Mouse (Mus musculus) T-cell, adult 2 months (primary cell): Measurements from ENCODE around the gene Dnajb5.

Experiments
- DNase-seq: peaks from one replicate; pipeline ENCODE4 v3.0.0; 2022; ENCODE audit warnings: low spot score

Dnajb5 gene

DNA sequence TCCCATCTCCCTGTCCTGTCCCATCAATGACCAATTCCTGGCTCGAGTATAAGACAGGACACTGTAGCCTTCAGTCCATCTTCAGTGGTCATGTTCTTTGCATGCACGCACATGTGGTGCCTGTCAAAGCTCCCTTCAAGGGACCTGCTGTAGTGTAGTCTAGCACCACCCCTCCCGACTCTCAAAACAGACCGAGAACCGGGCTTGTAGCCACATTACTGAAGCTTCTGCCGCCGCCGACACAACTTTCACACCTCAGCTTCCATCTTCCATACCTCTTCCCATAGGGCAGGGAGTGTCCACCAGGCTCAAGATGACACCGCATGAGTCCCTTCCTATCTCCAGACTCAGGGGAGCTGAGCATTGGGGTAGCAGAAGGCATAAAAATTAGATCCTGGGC, 5.4 kb upstream of the Dnajb5 start:
- no peak for DNase-seq

DNA sequence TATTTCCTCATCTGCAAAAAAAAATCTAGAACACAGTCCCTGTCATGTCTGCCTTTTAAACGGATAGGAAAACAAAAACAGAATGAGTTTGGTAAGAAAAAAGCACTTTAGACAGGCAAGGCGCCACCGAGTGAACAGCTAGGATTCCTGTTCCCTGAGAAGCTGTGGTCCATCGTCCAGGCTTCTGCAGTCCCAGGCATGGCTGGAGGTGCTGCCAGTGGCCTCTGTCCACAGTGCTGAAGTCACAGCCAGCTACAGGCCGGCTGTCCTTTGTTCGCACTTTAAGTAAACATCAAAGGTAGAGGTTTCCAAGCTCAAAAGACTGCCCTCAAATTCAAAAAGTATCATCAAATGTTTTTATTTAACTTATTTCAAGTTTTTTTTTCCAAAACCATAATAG, 4.6 kb upstream of the Dnajb5 start:
- no peak for DNase-seq

DNA sequence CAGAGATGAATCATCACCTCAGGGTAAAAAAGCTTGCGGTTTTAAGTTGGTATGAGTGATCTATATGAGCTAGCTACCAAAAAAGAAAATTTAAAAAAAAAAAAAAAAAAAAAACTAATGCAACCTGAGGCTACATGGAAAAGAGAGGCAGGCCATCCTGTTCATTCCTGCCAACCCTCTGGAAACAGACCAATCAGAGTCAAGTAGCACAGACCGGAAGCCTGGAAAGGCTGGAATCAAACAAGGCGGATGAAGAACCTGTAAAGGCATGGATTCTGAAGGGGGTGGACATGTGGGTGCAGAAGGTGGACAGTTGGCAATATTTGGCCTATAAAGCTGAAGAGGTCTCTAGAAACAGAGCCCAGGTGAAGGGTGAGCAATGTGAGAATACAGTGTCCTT, 4.2 kb upstream of the Dnajb5 start:
- no peak for DNase-seq

DNA sequence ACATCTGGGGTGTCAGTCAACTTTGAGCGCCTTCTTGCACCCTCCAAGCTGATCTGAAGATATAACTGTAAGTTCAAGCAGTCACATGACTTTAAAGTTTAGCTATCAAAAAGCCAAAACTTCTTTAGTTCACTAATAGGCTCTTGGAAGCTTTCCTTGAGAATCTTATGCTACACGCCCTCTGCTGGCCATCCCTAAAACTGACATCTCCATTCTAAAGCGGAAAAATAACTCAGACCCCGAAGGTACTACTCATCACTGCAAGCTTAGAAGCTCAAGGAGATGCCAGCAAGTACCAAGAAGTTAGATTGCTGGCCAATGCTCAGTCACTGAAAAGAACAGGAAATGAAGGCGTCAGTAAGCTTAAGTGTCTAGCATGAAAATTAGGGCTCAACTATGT, 3.7 kb upstream of the Dnajb5 start:
- peak; percentile 33 for DNase-seq

DNA sequence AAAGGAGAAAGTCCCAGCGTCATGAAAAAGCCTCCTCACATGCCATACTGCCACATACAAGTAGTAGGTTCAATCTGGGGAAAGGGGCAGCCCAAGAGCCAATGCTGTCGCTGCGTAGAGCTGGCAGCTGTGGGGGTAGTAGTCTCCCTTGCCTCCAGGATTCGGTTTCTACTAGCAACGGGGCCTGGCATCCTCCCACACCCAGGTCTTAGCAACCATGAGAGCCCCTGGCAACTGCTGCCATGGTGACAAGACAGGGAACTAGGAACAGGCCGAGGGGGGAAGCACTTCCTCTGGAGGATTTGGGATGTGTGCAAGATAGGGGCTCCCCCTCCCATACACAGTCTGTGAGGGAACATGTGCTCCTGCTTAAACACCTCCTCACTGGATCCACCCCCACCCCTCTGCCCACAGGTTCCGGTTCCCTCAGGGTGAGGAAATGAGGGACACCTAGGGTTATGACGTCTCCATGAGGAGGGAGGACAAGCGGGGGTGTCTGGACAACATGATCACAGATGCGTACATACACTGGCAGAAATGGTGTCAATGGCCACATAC, 2.8 kb upstream of the Dnajb5 start:
- DNase-seq = no peak

DNA sequence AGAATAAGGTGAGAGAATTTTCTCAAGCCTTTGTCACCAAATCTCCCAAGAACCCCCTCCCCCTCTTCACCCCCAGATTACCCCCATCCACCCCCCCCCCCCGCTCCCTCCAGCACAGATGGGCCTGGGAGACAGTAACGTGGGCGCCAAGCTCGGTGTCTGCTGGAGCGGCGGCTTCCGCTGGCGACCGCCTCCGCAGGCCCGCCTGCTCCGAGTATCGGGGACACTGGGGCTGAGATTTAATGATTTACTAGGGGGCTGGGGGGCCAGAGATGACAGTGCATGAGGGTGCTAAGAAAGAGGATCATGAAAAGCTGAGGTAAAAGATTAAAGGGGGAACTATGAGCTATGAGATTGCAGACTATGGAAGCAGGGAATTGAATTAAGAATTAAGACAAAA, 1.1 kb upstream of the Dnajb5 start:
- DNase-seq = no peak

DNA sequence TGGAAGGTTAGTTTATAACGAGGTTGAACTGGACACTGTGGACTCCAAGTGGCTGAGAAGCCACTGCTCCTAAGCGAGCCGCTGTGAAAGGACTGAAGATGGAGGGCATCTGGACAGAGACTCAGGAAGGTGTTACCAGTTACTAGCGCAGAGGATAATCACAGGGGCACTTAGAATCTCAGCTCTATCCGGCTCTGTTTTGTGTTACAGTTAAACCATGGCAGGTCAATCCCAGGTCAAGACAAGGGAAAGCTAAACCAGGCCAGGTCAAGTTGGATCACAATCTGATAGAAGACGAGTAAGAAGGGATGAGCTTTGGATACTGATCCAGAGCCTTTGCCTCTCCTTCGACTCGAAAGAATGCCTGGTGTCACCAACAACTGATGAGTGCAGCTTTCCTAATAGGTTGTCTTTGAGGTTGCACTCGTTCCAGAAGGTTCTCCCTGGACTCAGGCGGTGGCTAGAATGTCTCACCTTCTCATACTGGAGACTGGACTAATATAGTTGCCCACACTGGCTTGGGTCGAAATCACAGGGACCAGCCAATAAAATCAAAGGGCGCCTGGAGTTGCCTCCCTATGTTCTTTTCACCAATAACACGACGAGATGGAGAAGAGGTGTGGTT, 451 bp upstream of the Dnajb5 start:
- DNase-seq = no peak

DNA sequence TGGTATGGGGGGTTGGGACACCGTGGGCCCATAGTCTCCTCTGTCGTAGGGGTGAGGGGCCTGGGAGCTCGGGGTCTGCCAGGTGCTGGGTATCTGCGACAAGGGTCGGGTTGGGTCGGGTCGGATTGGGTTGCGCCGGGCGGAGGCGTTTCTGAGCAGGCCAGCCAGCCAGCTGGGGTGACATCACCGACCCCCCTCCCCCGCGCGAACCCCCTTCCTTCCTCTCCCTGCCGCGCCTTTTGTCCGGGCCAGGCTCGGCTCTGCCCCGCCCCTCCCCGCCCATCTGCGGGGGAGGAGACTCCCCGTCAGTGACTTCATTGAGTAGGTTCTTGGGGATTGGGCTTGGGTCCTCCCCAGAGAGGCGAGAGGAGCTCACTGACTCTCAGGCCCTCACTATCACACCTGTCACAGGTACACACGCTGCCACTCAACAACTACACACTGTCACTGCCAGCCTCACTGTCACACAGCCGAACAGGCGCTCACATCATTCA, 498 bp downstream of the Dnajb5 start:
- peak; percentile 88 for DNase-seq

DNA sequence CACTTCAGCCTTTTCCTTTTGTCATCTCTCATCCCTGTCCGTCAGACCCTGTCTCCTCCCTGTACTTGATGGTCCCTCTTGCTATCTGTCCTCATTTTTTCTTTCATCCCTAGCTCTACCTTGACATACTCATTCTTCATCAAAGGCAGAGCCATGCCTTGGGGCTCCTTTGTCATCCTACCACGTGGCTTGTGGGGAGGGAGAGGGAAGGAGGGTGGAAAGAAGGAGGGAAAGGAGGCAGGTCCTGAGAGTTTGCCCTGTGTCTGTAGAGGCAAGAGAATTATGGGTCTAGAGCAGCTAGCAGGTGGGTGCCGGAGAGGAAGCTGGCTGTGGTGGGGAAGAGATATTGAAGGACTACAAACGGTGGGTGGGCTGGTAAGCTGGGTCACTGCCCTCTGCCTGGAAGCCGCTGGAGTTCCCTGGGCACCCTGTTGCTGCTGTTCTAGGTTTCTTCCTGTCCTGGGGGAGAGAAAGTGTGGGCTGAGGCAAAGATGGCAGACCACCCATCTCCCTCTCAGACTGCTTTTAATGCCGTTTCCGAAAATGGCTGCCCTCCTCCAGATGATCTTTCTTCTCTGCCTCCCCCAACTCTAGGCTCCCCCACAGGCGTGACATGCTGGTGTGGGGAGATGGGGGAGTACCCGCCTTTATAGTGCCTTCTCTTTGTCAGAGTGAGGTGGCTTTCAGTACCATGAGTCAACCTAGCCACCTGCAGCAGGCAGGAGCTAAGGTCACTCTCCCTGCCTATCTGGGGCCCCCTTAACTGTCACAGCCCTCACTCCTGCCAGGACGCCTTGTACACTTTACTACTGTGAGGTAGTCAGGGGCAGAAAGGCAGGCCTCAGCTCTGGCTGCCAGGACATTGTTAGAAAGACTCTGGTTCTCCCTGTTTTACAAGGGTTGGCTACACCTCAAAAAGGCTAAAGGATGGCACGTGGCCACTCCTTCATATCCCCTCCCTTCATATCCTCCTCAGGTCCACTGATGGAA, 1.9 kb downstream of the Dnajb5 start:
- no peak for DNase-seq

DNA sequence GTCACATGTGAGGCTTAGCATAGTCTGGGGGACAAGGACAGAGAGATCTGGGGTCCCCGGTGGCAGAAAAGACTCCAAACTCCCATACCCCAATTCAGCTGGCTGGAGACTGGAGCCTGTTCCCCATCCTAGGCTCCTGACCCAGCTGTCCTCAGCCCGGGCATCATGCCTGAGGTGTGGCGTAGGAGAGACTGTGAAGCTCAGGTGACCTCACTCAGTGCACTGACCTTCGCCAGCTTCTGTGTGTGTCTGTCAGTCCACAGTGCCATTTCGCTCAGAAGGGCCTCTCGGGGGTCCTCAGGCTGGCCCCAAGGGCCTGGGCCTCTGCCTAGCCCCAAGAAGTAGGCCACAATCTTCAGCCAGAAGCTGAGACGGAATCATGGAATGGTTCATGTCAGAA, 2.9 kb downstream of the Dnajb5 start:
- DNase-seq = no peak

DNA sequence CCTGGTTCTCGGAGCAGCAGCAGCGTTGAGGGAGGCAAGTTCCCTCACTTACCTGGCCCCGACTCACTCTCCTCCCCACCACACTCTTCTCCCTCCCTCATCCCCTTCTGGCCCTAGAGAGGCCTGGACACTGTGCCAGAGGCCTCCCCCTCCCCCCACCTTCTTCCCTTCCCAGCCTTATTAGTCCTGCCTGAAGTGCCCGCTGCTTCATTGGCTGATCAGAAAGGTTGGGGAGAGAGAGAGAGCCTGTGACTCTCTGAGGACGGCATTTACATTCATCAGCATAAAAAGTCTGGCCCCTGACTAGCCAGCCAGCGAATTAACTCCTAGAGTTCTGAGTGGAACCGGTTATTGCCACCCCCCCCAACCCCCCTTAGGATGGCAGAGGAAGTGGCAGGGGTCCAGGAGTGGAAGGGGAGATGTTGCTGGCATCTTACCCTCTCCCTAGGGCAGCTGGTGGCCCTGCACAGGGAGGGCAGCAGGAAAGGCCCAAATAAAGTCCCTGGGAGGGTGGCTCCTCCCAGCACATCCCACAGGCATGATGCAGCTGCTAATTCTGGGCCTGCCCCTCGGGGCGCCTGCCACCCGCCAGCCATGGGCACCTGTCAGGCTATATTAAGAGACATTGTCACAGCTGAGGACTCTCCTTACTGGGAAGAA, 4.0 kb downstream of the Dnajb5 start:
- no peak for DNase-seq

DNA sequence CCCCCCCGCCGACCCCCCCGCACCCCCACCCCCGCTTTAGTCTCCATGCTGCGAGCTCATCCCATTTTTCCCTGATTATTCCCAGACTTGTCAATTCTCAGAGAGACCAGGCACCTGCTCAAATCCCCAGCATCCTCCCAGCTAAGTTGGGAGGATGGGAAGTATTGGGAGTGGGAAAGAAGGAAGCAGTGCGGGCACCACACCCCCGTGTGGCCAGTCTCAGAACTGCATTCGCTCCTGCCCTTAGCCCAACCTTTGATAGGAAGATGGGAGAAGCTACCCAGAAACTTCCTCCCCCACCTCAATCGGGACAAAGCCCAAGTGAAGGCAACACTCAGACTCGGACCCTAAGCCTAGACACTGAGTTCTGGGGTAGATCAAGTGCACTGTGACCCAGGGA, 4.7 kb downstream of the Dnajb5 start:
- no peak for DNase-seq

DNA sequence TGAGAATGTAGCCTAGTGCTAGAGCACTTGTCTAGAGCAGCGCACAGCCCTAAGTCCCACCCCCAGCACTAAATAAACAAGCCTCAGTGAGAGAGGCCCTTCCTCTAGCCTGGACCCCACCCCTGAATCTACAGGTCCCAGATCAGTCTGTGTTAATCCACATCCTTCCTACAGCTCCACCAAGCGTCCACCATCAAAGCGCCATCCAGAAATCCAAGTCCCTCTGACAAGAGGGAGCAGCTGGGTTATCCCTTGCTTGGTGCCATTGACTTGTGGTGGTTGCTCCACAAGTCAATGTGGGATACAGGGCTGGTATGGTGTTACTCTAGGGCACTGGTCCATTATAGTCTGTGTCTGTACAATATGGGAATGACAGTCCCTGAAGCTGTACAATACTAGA, 5.6 kb downstream of the Dnajb5 start:
- no peak for DNase-seq

DNA sequence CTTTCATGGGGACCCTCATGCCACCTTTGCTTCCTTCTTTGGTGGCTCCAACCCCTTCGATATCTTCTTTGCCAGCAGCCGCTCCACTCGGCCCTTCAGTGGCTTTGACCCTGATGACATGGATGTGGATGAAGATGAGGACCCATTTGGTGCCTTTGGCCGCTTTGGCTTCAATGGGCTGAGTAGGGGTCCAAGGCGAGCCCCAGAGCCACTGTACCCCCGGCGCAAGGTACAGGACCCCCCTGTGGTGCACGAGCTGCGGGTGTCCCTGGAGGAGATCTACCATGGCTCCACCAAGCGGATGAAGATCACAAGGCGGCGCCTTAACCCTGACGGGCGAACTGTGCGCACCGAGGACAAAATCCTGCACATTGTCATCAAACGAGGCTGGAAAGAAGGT, 7.0 kb downstream of the Dnajb5 start:
- no peak for DNase-seq

DNA sequence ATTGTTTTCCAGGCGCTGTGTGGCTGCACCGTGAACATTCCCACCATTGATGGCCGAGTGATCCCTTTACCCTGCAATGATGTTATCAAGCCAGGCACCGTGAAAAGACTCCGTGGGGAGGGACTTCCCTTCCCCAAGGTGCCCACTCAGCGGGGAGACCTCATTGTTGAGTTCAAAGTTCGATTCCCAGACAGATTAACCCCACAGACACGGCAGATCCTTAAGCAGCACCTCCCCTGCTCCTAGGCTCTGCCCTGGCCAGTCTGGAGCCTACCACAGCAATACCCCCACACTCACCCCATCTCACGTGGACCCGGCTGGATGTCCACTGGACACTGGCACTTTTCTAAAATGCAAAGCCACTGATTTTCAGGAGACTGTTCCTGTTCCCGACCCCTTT, 7.7 kb downstream of the Dnajb5 start:
- no peak for DNase-seq

DNA sequence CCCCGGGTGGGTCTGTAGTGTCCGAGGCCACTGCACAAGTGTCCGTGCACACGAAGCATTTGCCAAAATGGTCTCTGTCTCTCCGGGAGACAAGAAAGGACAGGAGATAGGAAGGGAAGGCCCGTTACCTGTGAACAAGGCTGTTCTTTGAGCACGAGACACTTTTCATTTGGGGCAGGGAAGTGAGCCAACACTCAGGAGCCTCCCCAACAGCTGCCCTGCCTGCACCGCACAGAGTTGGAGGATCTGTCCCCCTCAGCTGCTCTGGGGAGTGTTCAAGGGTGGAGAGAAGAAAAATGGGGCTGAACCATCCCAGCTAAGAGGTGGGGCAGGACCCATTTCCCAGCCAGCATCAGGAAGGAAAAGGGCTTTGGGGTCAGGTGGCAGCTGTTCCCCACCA, 8.4 kb downstream of the Dnajb5 start:
- DNase-seq = no peak

DNA sequence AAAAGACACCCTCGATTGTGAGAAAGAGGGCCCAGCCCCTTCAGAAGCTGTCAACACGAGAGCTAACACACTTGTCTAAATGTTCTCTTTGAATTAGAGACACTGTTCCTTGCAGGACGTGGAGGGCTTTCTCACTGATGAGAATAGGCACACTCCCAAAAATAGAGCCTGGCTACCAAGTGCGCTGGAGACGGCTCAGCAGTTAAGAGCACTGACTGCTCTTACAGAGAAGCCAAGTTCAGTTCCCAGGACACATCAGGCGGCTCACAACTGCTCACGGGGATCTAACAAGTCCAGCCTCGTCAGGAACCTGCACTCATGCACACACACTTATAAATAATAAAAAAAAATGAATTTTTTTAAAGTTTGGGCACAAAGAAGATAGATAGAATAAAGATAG, 9.3 kb downstream of the Dnajb5 start:
- DNase-seq = no peak

DNA sequence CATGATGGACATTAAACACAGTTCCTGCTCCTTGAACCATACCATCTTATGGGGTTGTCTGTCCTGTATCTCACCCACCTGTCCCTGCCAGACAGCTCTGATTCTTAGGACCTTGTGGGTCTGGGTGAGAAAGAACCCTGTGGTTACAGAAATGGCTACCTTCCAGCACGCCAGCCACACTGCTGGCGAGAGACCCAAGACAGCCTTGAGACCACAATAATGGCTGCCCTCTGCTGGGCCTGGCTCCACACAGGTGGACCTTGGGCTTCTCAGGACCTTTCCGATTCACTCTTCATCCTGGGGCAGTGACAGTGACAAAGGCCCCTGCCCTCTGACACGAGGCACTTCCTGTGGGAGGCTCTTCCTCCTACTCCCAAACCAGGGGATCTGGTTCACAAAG, 9.8 kb downstream of the Dnajb5 start:
- no peak for DNase-seq

DNA sequence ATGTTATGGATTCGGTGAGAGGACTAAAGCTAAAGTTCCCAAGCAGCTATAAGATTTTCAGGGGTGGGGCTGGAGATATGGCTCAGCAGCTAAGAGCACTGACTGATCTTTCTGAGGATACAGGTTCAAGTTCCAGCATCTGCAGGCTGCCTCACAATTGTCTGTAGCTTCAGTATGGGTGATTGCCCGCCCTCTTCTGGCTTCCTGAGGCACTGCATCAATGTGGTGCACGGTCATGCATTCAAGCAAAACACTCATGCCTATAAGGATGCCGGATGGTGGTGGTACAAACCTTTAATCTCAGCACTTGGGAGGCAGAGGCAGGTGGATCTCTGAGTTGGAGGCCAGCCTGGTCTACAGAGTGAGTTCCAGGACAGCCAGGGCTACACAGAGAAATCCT, 12.0 kb downstream of the Dnajb5 start:
- peak; percentile 60 for DNase-seq

DNA sequence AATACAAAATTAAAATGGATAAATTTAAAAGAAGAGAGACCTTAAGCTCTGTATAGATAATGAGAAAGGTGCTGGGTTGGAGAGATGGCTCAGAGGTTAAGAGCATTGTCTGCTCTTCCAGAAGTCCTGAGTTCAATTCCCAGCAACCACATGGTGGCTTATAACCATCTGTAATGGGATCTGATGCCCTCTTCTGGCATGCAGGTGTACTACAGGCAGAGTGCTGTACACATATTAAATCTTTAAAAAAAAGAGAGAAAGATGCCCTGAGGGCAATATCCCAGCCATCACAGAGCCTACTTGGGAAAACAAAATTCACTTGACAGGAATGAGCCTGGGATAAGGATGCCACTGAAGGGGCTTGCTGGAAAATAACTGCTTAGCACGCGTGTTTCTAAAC, 13.9 kb downstream of the Dnajb5 start:
- DNase-seq = no peak

DNA sequence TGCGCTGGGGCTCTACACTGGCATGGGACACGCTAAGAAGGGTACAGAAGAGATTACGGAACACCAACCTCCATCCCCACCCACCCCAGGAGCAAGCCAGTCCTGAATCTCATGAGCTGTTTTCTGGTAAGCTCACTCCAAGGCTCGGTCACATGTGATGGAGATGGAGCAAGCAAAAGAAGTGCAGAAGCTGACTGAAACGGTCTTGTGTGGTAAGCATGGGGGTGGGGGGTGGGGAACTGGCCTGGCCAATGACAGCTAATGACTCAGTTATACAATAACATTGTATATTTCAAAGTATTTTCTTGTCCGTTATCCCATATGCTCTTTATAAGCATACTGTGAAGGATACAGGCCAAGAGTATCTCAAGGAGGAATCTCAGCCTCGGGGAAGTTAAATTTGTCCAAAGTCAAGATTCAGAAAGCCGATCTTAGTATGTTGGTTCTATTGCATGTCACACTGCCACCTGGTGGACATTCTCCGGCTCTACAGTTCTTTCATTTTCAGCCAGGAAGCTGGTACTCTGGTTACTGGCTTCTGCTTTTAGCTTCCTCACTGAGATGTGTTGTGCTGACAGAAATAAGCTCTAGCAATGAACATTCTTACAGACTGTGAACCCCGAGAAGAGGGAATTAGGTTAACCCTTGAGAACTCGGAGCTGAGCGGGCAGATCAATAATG, 15.6 kb downstream of the Dnajb5 start:
- peak; percentile 54 for DNase-seq

DNA sequence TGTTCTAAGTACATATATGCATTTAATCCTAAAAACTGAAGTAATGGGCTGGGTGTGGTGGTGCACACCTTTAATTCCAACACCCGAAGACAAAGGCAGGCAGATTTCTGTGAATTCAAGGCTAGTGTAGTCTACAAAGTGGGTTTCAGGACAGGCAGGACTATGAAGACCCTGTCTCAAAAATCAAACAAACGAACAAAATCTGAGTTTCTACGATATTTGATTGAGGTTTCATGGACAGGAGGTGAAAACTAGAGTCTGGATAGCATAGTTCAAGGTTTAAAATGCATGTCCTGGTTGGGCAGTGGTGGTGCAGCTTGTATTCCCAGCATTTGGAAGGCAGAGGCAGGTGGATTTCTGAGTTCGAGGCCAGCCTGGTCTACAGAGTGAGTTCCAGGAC, 19.7 kb downstream of the Dnajb5 start, which contains the start of gene 1700022I11Rik:
TSS of gene 1700022I11Rik (plus strand) at position 301 of the 400 bp plus-strand sequence.
- DNase-seq = no peak
